Mouse (Mus musculus) embryonic facial prominence, embryonic 13.5 days (tissue): Measurements from ENCODE around the gene Ffar2. TPM values are rescaled to one million over a fixed set of nuclear protein-coding genes. Genes with fewer than 3 reads are reported as not detected.

Experiments
- ATAC-seq: fragments of 200-750 bp; cut with Nextera tagmentation; 2 replicates; pipeline ENCODE4 v1.8.0; 2017; ENCODE audit warnings: low read depth; ENCODE audit not compliant: insufficient number of reproducible peaks, insufficient read depth, low FRiP score, low TSS enrichment
- H3K27ac ChIP-seq: fragments of 300-500 bp; sonication (generic); 2 replicates; pipeline ENCODE4 v1.5.1; 2015; ENCODE audit warnings: moderate library complexity, mild to moderate bottlenecking, inconsistent platforms
- H3K27me3 ChIP-seq: fragments of 300-500 bp; sonication (generic); 2 replicates; pipeline ENCODE4 v1.6.1; 2015; ENCODE audit warnings: mild to moderate bottlenecking, inconsistent platforms
- H3K36me3 ChIP-seq: fragments of 300-500 bp; sonication (generic); 2 replicates; pipeline ENCODE4 v1.6.1; 2015; ENCODE audit warnings: mild to moderate bottlenecking, inconsistent platforms
- H3K4me1 ChIP-seq: fragments of 300-500 bp; sonication (generic); 2 replicates; pipeline ENCODE4 v1.6.1; 2015; ENCODE audit warnings: inconsistent platforms
- H3K4me2 ChIP-seq: fragments of 300-500 bp; sonication (generic); 2 replicates; pipeline ENCODE4 v1.6.1; 2015; ENCODE audit warnings: moderate library complexity, mild to moderate bottlenecking, inconsistent platforms
- H3K4me3 ChIP-seq: fragments of 300-500 bp; sonication (generic); 2 replicates; pipeline ENCODE4 v1.5.1; 2015; ENCODE audit warnings: mild to moderate bottlenecking, inconsistent platforms
- H3K9ac ChIP-seq: fragments of 300-500 bp; sonication (generic); 2 replicates; pipeline ENCODE4 v1.6.1; 2015; ENCODE audit warnings: mild to moderate bottlenecking, inconsistent platforms
- H3K9me3 ChIP-seq: fragments of 300-500 bp; sonication (generic); 2 replicates; pipeline ENCODE4 v1.6.1; 2016; ENCODE audit warnings: inconsistent platforms
- WGBS: fragments of 180-500 bp; shearing (Covaris S2); methylation state at CpG from one replicate; pipeline ENCODE4 v1.1.7; 2015; ENCODE audit warnings: mixed read lengths; 5-methylcytosine and 5-hydroxymethylcytosine counted together
- polyA plus RNA-seq: library from polyadenylated mRNA; unstranded; fragments of >200 nt; fragmentation: Nextera tagmentation; extraction: Ambion mirVana; gene quantifications from 2 replicates; pipeline ENCODE4 v1.2.1, GENCODE M21; 2015

The Ffar2 gene
- polyA plus RNA-seq, 1 experiment from 2014 or later, result not detected

GRCm38 (mm10) chr7:30820854-30821445 lies 2.6 kb downstream of the Ffar2 start:
- H3K36me3 ChIP-seq, result no peaks in the 10 kb centered on the region
- H3K4me1 ChIP-seq, result no peaks in the 10 kb centered on the region
- no peak overlapping the region for H3K4me3 ChIP-seq
- no peaks in the 10 kb centered on the region for H3K9me3 ChIP-seq
- no peaks in the 10 kb centered on the region for H3K27me3 ChIP-seq
- no peak overlapping the region for H3K4me2 ChIP-seq
- H3K9ac ChIP-seq, result no peak overlapping the region
- no peak overlapping the region for H3K27ac ChIP-seq
- ATAC-seq, result no peak
- WGBS, result 58% methylated on average over 7 of the region's 7 CpGs

- Histone ChIP-seq H3K4me2 (no peak overlapping the region), H3K9ac (no peak overlapping the region), H3K4me3 (no peak overlapping the region), H3K4me1 (no peaks in the 10 kb centered on the region), H3K9me3 (no peaks in the 10 kb centered on the region), H3K27ac (no peak overlapping the region), H3K36me3 (no peaks in the 10 kb centered on the region), H3K27me3 (no peaks in the 10 kb centered on the region)
- no peak for ATAC-seq
- 58% methylated on average over 6 of the region's 6 CpGs for WGBS
Measured at GRCm38 (mm10) chr7:30820131-30820530, 3.4 kb downstream of the Ffar2 start.

DNA sequence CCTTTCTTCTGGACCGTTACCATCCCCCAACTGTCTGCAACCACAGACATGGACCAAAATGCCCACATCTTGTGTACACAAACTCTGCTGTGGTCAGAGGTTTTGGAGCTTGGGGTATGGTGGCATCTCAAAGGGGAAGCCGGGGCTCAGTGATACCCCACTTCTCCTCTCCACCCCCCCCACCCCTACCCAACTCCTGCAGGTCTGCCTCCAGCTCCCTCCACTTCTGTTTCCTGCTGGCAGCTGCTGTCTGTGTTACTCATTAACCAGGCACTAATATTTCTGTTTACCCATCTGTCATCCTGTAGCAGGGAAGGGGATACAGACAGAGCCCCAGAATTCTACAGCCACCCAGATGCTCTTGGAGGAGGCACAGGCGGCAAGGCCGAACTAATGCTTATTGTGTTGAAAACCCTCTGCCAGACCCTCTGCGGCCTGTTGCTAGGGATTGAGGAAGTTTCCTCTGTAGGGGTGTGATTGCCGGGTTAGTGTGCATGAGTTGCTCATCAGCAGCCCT lies 11.2 kb downstream of the Ffar2 start:
- no peak overlapping the region for H3K27ac ChIP-seq
- H3K9ac ChIP-seq, result no peak overlapping the region
- H3K36me3 ChIP-seq, result no peaks in the 10 kb centered on the region
- H3K27me3 ChIP-seq, result no peaks in the 10 kb centered on the region
- H3K4me2 ChIP-seq, result no peak overlapping the region
- WGBS, result 76% methylated on average over 6 of the region's 6 CpGs
- H3K4me3 ChIP-seq, result no peak overlapping the region
- no peak for ATAC-seq
- H3K9me3 ChIP-seq, result no peaks in the 10 kb centered on the region
- peaks cover 3% of the 10 kb centered on the region; the same call in 1 of the 2 replicates for H3K4me1 ChIP-seq

DNA sequence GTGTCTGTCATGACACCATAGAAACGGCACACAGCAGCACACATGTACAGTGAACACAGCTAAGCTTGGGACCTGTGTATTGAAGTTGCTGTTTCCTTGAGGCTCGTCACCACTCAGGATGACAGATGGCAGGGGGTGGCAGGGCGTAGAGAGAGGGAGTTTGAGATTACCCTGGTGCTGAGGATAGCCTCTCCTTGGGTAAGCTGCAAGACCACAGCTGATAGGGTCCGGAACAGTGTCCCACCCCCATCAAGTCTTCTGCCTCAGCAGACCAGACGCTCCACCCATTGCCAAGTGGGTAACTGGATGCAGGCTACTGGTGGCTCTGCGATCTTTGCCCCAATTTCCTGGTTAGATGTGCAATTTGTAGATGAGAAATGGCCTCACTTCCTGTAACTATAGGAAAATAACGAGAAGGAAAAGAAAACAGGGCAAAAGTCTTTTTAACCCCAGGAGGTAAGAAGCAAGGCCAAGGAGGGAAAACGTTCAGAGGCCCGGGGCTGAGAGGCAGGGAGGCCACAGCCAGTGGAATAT lies 11.8 kb downstream of the Ffar2 start:
- Histone ChIP-seq H3K4me2 (no peak overlapping the region), H3K27ac (no peak overlapping the region), H3K4me1 (peaks cover 3% of the 10 kb centered on the region; the same call in 1 of the 2 replicates), H3K27me3 (no peaks in the 10 kb centered on the region), H3K9me3 (no peaks in the 10 kb centered on the region), H3K9ac (no peak overlapping the region), H3K4me3 (no peak overlapping the region), H3K36me3 (no peaks in the 10 kb centered on the region)
- ATAC-seq, result no peak
- WGBS, result 60% methylated on average over 9 of the region's 9 CpGs

GRCm38 (mm10) chr7:30810319-30810718 lies 13.3 kb downstream of the Ffar2 start:
- Histone ChIP-seq H3K9ac (no peak overlapping the region), H3K4me2 (no peak overlapping the region), H3K27me3 (no peaks in the 10 kb centered on the region), H3K9me3 (no peaks in the 10 kb centered on the region), H3K4me1 (peaks cover 3% of the 10 kb centered on the region; the same call in 1 of the 2 replicates), H3K4me3 (no peak overlapping the region), H3K36me3 (no peaks in the 10 kb centered on the region), H3K27ac (no peak overlapping the region)
- no peak for ATAC-seq
- WGBS, result 49% methylated on average over 6 of the region's 6 CpGs

DNA sequence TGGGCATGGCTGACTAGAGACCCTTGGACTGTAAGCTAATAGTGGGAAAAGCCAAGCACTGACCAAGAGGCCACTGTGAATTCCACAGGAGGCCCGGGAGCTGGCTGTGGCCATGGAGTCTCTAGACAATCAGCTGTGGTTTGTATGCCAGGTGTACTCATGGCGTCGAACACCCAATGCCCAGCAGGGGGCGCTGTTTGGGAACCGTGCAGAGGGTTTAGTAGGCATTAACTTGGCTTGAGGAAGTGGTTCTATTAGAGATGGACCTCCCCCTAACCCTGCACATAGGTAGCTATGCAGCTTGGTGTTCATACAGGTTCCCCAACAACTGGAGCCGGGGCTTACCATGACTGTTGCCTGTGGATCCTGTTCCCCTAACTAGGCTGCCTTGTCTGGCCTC lies 17.7 kb downstream of the Ffar2 start:
- Histone ChIP-seq H3K27me3 (no peaks in the 10 kb centered on the region), H3K4me1 (no peaks in the 10 kb centered on the region), H3K4me2 (no peak overlapping the region), H3K4me3 (no peak overlapping the region), H3K36me3 (no peaks in the 10 kb centered on the region), H3K9ac (no peak overlapping the region), H3K27ac (no peak overlapping the region), H3K9me3 (no peaks in the 10 kb centered on the region)
- 50% methylated on average over 6 of the region's 6 CpGs for WGBS
- ATAC-seq, result no peak

DNA sequence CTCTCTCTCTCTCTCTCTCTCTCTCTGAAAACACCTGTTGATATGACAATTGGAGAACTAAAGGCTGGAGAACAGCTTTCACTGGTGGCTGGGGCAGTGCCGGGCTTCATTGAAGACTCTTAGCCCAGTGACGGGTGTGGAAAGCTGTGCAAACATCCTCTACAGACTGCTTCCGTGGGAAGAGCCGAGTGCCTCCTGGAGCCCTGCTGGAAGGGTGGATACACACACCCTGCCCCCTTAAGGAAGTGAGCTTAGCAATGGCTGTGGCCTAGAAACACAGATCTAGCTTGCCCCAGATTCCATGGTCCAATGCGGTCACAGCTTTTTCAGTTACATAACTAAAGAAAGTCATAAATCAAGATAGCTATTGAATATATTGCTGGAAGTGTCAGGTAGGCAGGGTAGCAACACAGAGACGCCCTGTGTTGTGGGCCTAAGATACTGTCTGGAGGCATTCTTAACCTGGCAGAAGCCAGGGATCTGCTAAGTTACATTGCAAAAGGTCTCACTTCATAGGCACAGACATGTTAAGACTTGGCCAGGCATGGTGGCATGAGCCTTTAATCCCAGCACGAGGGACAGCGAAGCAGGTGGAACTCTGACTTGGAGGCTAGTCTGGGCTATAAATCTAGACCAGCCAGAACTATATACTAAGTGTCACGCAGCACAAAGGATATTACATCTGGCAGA lies 19.4 kb downstream of the Ffar2 start:
- no peak overlapping the region for H3K4me2 ChIP-seq
- no peak overlapping the region for H3K9ac ChIP-seq
- H3K4me3 ChIP-seq, result no peak overlapping the region
- H3K9me3 ChIP-seq, result peaks cover 5% of the 10 kb centered on the region
- H3K27ac ChIP-seq, result no peak overlapping the region
- 85% methylated on average over 9 of the region's 9 CpGs for WGBS
- no peaks in the 10 kb centered on the region for H3K36me3 ChIP-seq
- H3K4me1 ChIP-seq, result no peaks in the 10 kb centered on the region
- no peaks in the 10 kb centered on the region for H3K27me3 ChIP-seq
- ATAC-seq, result no peak

- ATAC-seq, result no peak
- no peak overlapping the region for H3K4me2 ChIP-seq
- no peaks in the 10 kb centered on the region for H3K36me3 ChIP-seq
- 89% methylated on average over 3 of the region's 3 CpGs for WGBS
- no peak overlapping the region for H3K4me3 ChIP-seq
- H3K27me3 ChIP-seq, result no peaks in the 10 kb centered on the region
- H3K9me3 ChIP-seq, result peaks cover 5% of the 10 kb centered on the region
- no peak overlapping the region for H3K27ac ChIP-seq
- H3K9ac ChIP-seq, result no peak overlapping the region
- H3K4me1 ChIP-seq, result no peaks in the 10 kb centered on the region
Measured at GRCm38 (mm10) chr7:30803256-30803655, 20.3 kb downstream of the Ffar2 start.

DNA sequence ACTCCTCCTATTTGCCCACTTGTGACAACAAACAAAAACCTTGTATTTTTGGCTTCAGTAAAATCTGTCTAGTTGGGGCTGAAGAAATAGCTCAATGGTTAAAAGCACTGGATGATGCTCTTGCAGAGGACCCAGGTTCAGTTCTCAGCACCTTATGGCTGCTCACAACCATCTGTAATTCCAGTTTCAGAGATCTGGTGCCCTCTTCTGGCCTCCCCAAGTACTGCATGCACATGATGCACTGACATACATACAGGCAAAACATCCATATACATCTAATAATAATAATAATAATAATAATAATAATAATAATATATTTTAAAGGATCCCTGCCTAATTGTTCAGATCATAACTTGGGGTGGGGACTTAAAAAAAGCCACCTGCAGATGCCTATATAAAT lies 22.9 kb downstream of the Ffar2 start:
- H3K36me3 ChIP-seq, result no peaks in the 10 kb centered on the region
- no peak overlapping the region for H3K4me2 ChIP-seq
- no peak overlapping the region for H3K27ac ChIP-seq
- H3K4me3 ChIP-seq, result no peak overlapping the region
- no peaks in the 10 kb centered on the region for H3K4me1 ChIP-seq
- peaks cover 7% of the 10 kb centered on the region for H3K9me3 ChIP-seq
- H3K27me3 ChIP-seq, result no peaks in the 10 kb centered on the region
- ATAC-seq, result no peak
- no peak overlapping the region for H3K9ac ChIP-seq

GRCm38 (mm10) chr7:30796790-30797189 lies 26.8 kb downstream of the Ffar2 start:
- Histone ChIP-seq H3K4me1 (no peaks in the 10 kb centered on the region), H3K27ac (no peak overlapping the region), H3K9me3 (peaks cover 7% of the 10 kb centered on the region), H3K4me2 (no peak overlapping the region), H3K27me3 (no peaks in the 10 kb centered on the region), H3K9ac (no peak overlapping the region), H3K36me3 (no peaks in the 10 kb centered on the region), H3K4me3 (no peak overlapping the region)
- ATAC-seq, result no peak
- WGBS, result 63% methylated on average over 1 of the region's 1 CpGs

GRCm38 (mm10) chr7:30794921-30795320 lies 28.7 kb downstream of the Ffar2 start:
- Histone ChIP-seq H3K36me3 (no peaks in the 10 kb centered on the region), H3K4me2 (no peak overlapping the region)

GRCm38 (mm10) chr7:30791921-30792320 lies 31.7 kb downstream of the Ffar2 start:
- Histone ChIP-seq H3K27me3 (peaks cover 13% of the 10 kb centered on the region), H3K9me3 (no peaks in the 10 kb centered on the region), H3K27ac (no peak overlapping the region), H3K4me1 (peaks cover 3% of the 10 kb centered on the region; the same call in 1 of the 2 replicates), H3K36me3 (no peaks in the 10 kb centered on the region), H3K9ac (no peak overlapping the region), H3K4me3 (no peak overlapping the region), H3K4me2 (no peak overlapping the region)
- ATAC-seq, result no peak
- 22% methylated on average over 9 of the region's 9 CpGs for WGBS

More at GRCm38 (mm10) chr7:30794921-30795320, 28.7 kb downstream of the Ffar2 start:
- H3K4me1 ChIP-seq, result no peaks in the 10 kb centered on the region
- H3K9ac ChIP-seq, result no peak overlapping the region
- 0 out of 2 replicates have a peak, but pooled peaks cover 3% of the 10 kb centered on the region for H3K27me3 ChIP-seq
- no peak overlapping the region for H3K4me3 ChIP-seq
- H3K9me3 ChIP-seq, result peaks cover 2% of the 10 kb centered on the region; the same call in 1 of the 2 replicates
- no peak for ATAC-seq
- no peak overlapping the region for H3K27ac ChIP-seq
